Mouse (Mus musculus): ENCODE data around the gene Plxnb1.

Gene Plxnb1

GRCm38 (mm10) chr9:109167316-109167715, 72.1 kb downstream of the Plxnb1 start:
- peaks cover 9% of the 10 kb centered on the region; the same call in 1 of the 2 replicates for H3K4me1 ChIP-seq (replicated peaks; ENCODE audit: low read depth, low read length)
- TF ChIP-seq NANOG (IDR thresholded peaks at IDR 0.05; ENCODE audit: borderline replicate concordance, low read length) (no peak), POU5F1 (IDR thresholded peaks at IDR 0.05; ENCODE audit: borderline replicate concordance, low read length) (no peak), CTCF (conservative IDR thresholded peaks at IDR 0.05; ENCODE audit: low read length) (no peak)

More at GRCm38 (mm10) chr9:109167316-109167715, 72.1 kb downstream of the Plxnb1 start:
- H3K4me3 ChIP-seq (replicated peaks; ENCODE audit: low read length), result no peak overlapping the region
- H3K27me3 ChIP-seq (ENCODE audit: insufficient read depth, low read length), result no peaks in the 10 kb centered on the region
- no peaks in the 10 kb centered on the region for H3K36me3 ChIP-seq (ENCODE audit: insufficient read depth, low read length)
- H3K9me3 ChIP-seq (ENCODE audit: low read length), result peaks cover 25% of the 10 kb centered on the region
